7 mouse cellular contexts compared by ENCODE assay signal in genomic region chr8:70538024-70538579, GRCm38 (mm10). TPM values are rescaled to one million over a fixed set of nuclear protein-coding genes. Genes with fewer than 3 reads are reported as not detected.
DNase-seq lines count a peak whose midpoint lies in the region; ATAC-seq and TF ChIP-seq lines count a peak whose summit lies in the region.

No protein-coding gene starts in this region.

- peaks cover 38% of the 10 kb centered on the region for H3K36me3 ChIP-seq in forebrain, embryonic 14.5 days (ENCODE audit: control insufficient read depth, insufficient read depth, low read length)
- peaks cover 3% of the 10 kb centered on the region; the same call in 1 of the 2 replicates for H3K36me3 ChIP-seq in hindbrain, embryonic 11.5 days (ENCODE audit: control insufficient read depth, insufficient read depth, low read length)
- peaks cover 39% of the 10 kb centered on the region for H3K36me3 ChIP-seq in limb, embryonic 14.5 days (ENCODE audit: control insufficient read depth, insufficient read depth, low read length)
- H3K36me3 ChIP-seq in midbrain, embryonic 13.5 days = peaks cover 40% of the 10 kb centered on the region
- H3K36me3 ChIP-seq in stomach, embryonic 16.5 days (ENCODE audit: control insufficient read depth, insufficient read depth, low read length) = 0 out of 2 replicates have a peak, but pooled peaks cover 10% of the 10 kb centered on the region

- peak; percentile 84 for DNase-seq in NIH3T3 (ENCODE audit: low read depth)
- peak; percentile 59 for DNase-seq in cerebellum, adult 11 months
- DNase-seq in forebrain, embryonic 14.5 days (ENCODE audit: low spot score) = peak; percentile 45
- peak; percentile 54 for DNase-seq in hindbrain, embryonic 11.5 days (ENCODE audit: low spot score)
- peak; percentile 36 for DNase-seq in limb, embryonic 14.5 days (ENCODE audit: low spot score)

- ATAC-seq in forebrain, embryonic 14.5 days = peak; percentile 4; the same call in 1 of the 2 replicates
- peak; percentile 33 for ATAC-seq in hindbrain, embryonic 11.5 days (ENCODE audit: low FRiP score)
- no peak for ATAC-seq in limb, embryonic 14.5 days (ENCODE audit: low FRiP score, low read depth)
- peak; percentile 41 for ATAC-seq in midbrain, embryonic 13.5 days
- peak; percentile 12; the same call in 1 of the 2 replicates for ATAC-seq in stomach, embryonic 16.5 days (ENCODE audit: insufficient read depth, low FRiP score)

- H3K9ac ChIP-seq in forebrain, embryonic 14.5 days (ENCODE audit: low read length) = peak overlapping the region; percentile 51; the same call in 1 of the 2 replicates
- H3K9ac ChIP-seq in hindbrain, embryonic 11.5 days (ENCODE audit: low read depth, low read length) = peak overlapping the region; percentile 8; the same call in 1 of the 2 replicates
- peak overlapping the region; percentile 36 for H3K9ac ChIP-seq in limb, embryonic 14.5 days (ENCODE audit: low read depth, low read length, severe bottlenecking)
- 0 out of 2 replicates have a peak overlapping the region, but pooled peaks have one; percentile 32 for H3K9ac ChIP-seq in midbrain, embryonic 13.5 days (replicated peaks)
- H3K9ac ChIP-seq in stomach, embryonic 16.5 days (ENCODE audit: low read length) = peak overlapping the region; percentile 72

- H3K9me3 ChIP-seq in forebrain, embryonic 14.5 days (replicated peaks; ENCODE audit: control insufficient read depth, low read length) = no peaks in the 10 kb centered on the region
- no peaks in the 10 kb centered on the region for H3K9me3 ChIP-seq in hindbrain, embryonic 11.5 days (ENCODE audit: control insufficient read depth, low read length)
- H3K9me3 ChIP-seq in limb, embryonic 14.5 days (ENCODE audit: control insufficient read depth, low read length) = no peaks in the 10 kb centered on the region
- H3K9me3 ChIP-seq in midbrain, embryonic 13.5 days = no peaks in the 10 kb centered on the region
- no peaks in the 10 kb centered on the region for H3K9me3 ChIP-seq in stomach, embryonic 16.5 days (replicated peaks; ENCODE audit: control insufficient read depth, low read length)

- 16% methylated on average over 24 of the region's 24 CpGs for WGBS in forebrain, embryonic 14.5 days
- 16% methylated on average over 24 of the region's 24 CpGs for WGBS in hindbrain, embryonic 11.5 days
- WGBS in limb, embryonic 14.5 days = 13% methylated on average over 24 of the region's 24 CpGs
- 16% methylated on average over 24 of the region's 24 CpGs for WGBS in midbrain, embryonic 13.5 days
- WGBS in stomach, embryonic 16.5 days = 11% methylated on average over 24 of the region's 24 CpGs

- TF ChIP-seq POLR2A in limb, embryonic 14.5 days (IDR thresholded peaks at IDR 0.05; ENCODE audit: borderline replicate concordance, extremely low read depth, insufficient read depth, insufficient read length) = no peak

- peak overlapping the region; percentile 95 for H3K4me2 ChIP-seq in forebrain, embryonic 14.5 days (ENCODE audit: low read length)
- peak overlapping the region; percentile 91 for H3K4me2 ChIP-seq in hindbrain, embryonic 11.5 days (replicated peaks; ENCODE audit: low read depth, low read length)
- H3K4me2 ChIP-seq in limb, embryonic 14.5 days (replicated peaks; ENCODE audit: low read depth, low read length, severe bottlenecking) = peak overlapping the region; percentile 74
- H3K4me2 ChIP-seq in midbrain, embryonic 13.5 days (replicated peaks) = peak overlapping the region; percentile 80
- peak overlapping the region; percentile 97 for H3K4me2 ChIP-seq in stomach, embryonic 16.5 days (ENCODE audit: low read depth, low read length)

- H3K27me3 ChIP-seq in forebrain, embryonic 14.5 days (replicated peaks; ENCODE audit: control insufficient read depth, insufficient read depth, low read length) = no peaks in the 10 kb centered on the region
- H3K27me3 ChIP-seq in hindbrain, embryonic 11.5 days (ENCODE audit: control insufficient read depth, insufficient read depth, low read length) = no peaks in the 10 kb centered on the region
- no peaks in the 10 kb centered on the region for H3K27me3 ChIP-seq in limb, embryonic 14.5 days (ENCODE audit: control insufficient read depth, insufficient read depth, low read length)
- no peaks in the 10 kb centered on the region for H3K27me3 ChIP-seq in midbrain, embryonic 13.5 days
- H3K27me3 ChIP-seq in stomach, embryonic 16.5 days (ENCODE audit: control insufficient read depth, insufficient read depth, low read length) = no peaks in the 10 kb centered on the region

- H3K4me3 ChIP-seq in forebrain, embryonic 14.5 days (ENCODE audit: low read depth, low read length) = peak overlapping the region; percentile 80
- peak overlapping the region; percentile 81 for H3K4me3 ChIP-seq in hindbrain, embryonic 11.5 days (ENCODE audit: low read depth, low read length)
- H3K4me3 ChIP-seq in limb, embryonic 14.5 days (replicated peaks; ENCODE audit: low read length) = peak overlapping the region; percentile 68
- H3K4me3 ChIP-seq in midbrain, embryonic 13.5 days (replicated peaks) = peak overlapping the region; percentile 84
- peak overlapping the region; percentile 91 for H3K4me3 ChIP-seq in stomach, embryonic 16.5 days (replicated peaks; ENCODE audit: low read length)

- peaks cover 12% of the 10 kb centered on the region for H3K4me1 ChIP-seq in forebrain, embryonic 14.5 days (ENCODE audit: control insufficient read depth, insufficient read depth, low read length)
- H3K4me1 ChIP-seq in hindbrain, embryonic 11.5 days (replicated peaks; ENCODE audit: control insufficient read depth, insufficient read depth, low read length) = peaks cover 5% of the 10 kb centered on the region; the same call in 1 of the 2 replicates
- peaks cover 14% of the 10 kb centered on the region for H3K4me1 ChIP-seq in limb, embryonic 14.5 days (ENCODE audit: control insufficient read depth, insufficient read depth, low read length)
- H3K4me1 ChIP-seq in midbrain, embryonic 13.5 days (replicated peaks) = peaks cover 32% of the 10 kb centered on the region
- peaks cover 21% of the 10 kb centered on the region for H3K4me1 ChIP-seq in stomach, embryonic 16.5 days (ENCODE audit: control insufficient read depth, insufficient read depth, low read length)

- H3K27ac ChIP-seq in forebrain, embryonic 14.5 days (ENCODE audit: low read depth, low read length) = peak overlapping the region; percentile 90
- peak overlapping the region; percentile 91 for H3K27ac ChIP-seq in hindbrain, embryonic 11.5 days (ENCODE audit: low read depth, low read length)
- peak overlapping the region; percentile 49 for H3K27ac ChIP-seq in limb, embryonic 14.5 days (replicated peaks; ENCODE audit: low read depth, low read length)
- H3K27ac ChIP-seq in midbrain, embryonic 13.5 days = peak overlapping the region; percentile 91
- peak overlapping the region; percentile 94 for H3K27ac ChIP-seq in stomach, embryonic 16.5 days (ENCODE audit: low read length)

RNA-seq across cellular contexts. Expression of gene Ell, which starts 1.2 kb away (rescaled TPM):
- polyA plus RNA-seq in forebrain, embryonic 14.5 days (2014; fragmentation: Nextera tagmentation; extraction: Ambion mirVana) = 15.1 TPM in 2 replicates
- 15.4 and 16.5 TPM in 2 replicates for polyA plus RNA-seq in hindbrain, embryonic 11.5 days (2014; fragmentation: Nextera tagmentation; extraction: Ambion mirVana)
- polyA plus RNA-seq in limb, embryonic 14.5 days (2012; rRNA removed) = 30.3 and 35.3 TPM in 2 replicates
- polyA plus RNA-seq in limb, embryonic 14.5 days (2014; fragmentation: Nextera tagmentation; extraction: Ambion mirVana) = 20.2 and 22.4 TPM in 2 replicates
- 17.8 and 18.0 TPM in 2 replicates for polyA plus RNA-seq in midbrain, embryonic 13.5 days (2015; fragmentation: Nextera tagmentation; extraction: Ambion mirVana)
- 18.6 and 20.5 TPM in 2 replicates for polyA plus RNA-seq in stomach, embryonic 16.5 days (2015; fragmentation: Nextera tagmentation; extraction: Ambion mirVana)

RNA-seq across cellular contexts. Expression of gene Kxd1, which starts 10.3 kb away (rescaled TPM):
- polyA plus RNA-seq in forebrain, embryonic 14.5 days (2014; fragmentation: Nextera tagmentation; extraction: Ambion mirVana) = 49.1 and 57.9 TPM in 2 replicates
- polyA plus RNA-seq in hindbrain, embryonic 11.5 days (2014; fragmentation: Nextera tagmentation; extraction: Ambion mirVana) = 48.3 and 52.6 TPM in 2 replicates
- 52.5 and 61.0 TPM in 2 replicates for polyA plus RNA-seq in limb, embryonic 14.5 days (2012; rRNA removed)
- polyA plus RNA-seq in limb, embryonic 14.5 days (2014; fragmentation: Nextera tagmentation; extraction: Ambion mirVana) = 60.3 and 61.7 TPM in 2 replicates
- 44.5 and 48.1 TPM in 2 replicates for polyA plus RNA-seq in midbrain, embryonic 13.5 days (2015; fragmentation: Nextera tagmentation; extraction: Ambion mirVana)
- 53.6 and 53.9 TPM in 2 replicates for polyA plus RNA-seq in stomach, embryonic 16.5 days (2015; fragmentation: Nextera tagmentation; extraction: Ambion mirVana)

RNA-seq across cellular contexts. Expression of gene Fkbp8, which starts 10.6 kb away (rescaled TPM):
- 363 and 380 TPM in 2 replicates for polyA plus RNA-seq in forebrain, embryonic 14.5 days (2014; fragmentation: Nextera tagmentation; extraction: Ambion mirVana)
- polyA plus RNA-seq in hindbrain, embryonic 11.5 days (2014; fragmentation: Nextera tagmentation; extraction: Ambion mirVana) = 226 and 243 TPM in 2 replicates
- 363 and 431 TPM in 2 replicates for polyA plus RNA-seq in limb, embryonic 14.5 days (2012; rRNA removed)
- polyA plus RNA-seq in limb, embryonic 14.5 days (2014; fragmentation: Nextera tagmentation; extraction: Ambion mirVana) = 219 and 248 TPM in 2 replicates
- 370 and 392 TPM in 2 replicates for polyA plus RNA-seq in midbrain, embryonic 13.5 days (2015; fragmentation: Nextera tagmentation; extraction: Ambion mirVana)
- 291 and 298 TPM in 2 replicates for polyA plus RNA-seq in stomach, embryonic 16.5 days (2015; fragmentation: Nextera tagmentation; extraction: Ambion mirVana)

RNA-seq across cellular contexts. Expression of gene Uba52, which starts 27.5 kb away (rescaled TPM):
- polyA plus RNA-seq in forebrain, embryonic 14.5 days (2014; fragmentation: Nextera tagmentation; extraction: Ambion mirVana) = 709 and 911 TPM in 2 replicates
- 814 and 839 TPM in 2 replicates for polyA plus RNA-seq in hindbrain, embryonic 11.5 days (2014; fragmentation: Nextera tagmentation; extraction: Ambion mirVana)
- 1,215 and 1,844 TPM in 2 replicates for polyA plus RNA-seq in limb, embryonic 14.5 days (2012; rRNA removed)
- 1,031 and 1,113 TPM in 2 replicates for polyA plus RNA-seq in limb, embryonic 14.5 days (2014; fragmentation: Nextera tagmentation; extraction: Ambion mirVana)
- 680 and 755 TPM in 2 replicates for polyA plus RNA-seq in midbrain, embryonic 13.5 days (2015; fragmentation: Nextera tagmentation; extraction: Ambion mirVana)
- 719 and 930 TPM in 2 replicates for polyA plus RNA-seq in stomach, embryonic 16.5 days (2015; fragmentation: Nextera tagmentation; extraction: Ambion mirVana)

RNA-seq across cellular contexts. Expression of gene Rex1bd, which starts 31.6 kb away (rescaled TPM):
- polyA plus RNA-seq in forebrain, embryonic 14.5 days (2014; fragmentation: Nextera tagmentation; extraction: Ambion mirVana) = 174 and 199 TPM in 2 replicates
- polyA plus RNA-seq in hindbrain, embryonic 11.5 days (2014; fragmentation: Nextera tagmentation; extraction: Ambion mirVana) = 129 and 136 TPM in 2 replicates
- polyA plus RNA-seq in limb, embryonic 14.5 days (2012; rRNA removed) = 154 and 175 TPM in 2 replicates
- polyA plus RNA-seq in limb, embryonic 14.5 days (2014; fragmentation: Nextera tagmentation; extraction: Ambion mirVana) = 152 and 156 TPM in 2 replicates
- polyA plus RNA-seq in midbrain, embryonic 13.5 days (2015; fragmentation: Nextera tagmentation; extraction: Ambion mirVana) = 152 and 155 TPM in 2 replicates
- 118 and 125 TPM in 2 replicates for polyA plus RNA-seq in stomach, embryonic 16.5 days (2015; fragmentation: Nextera tagmentation; extraction: Ambion mirVana)

Comparison
In these comparisons a context has a peak if more than half of its experiments do, and no peak if none do; other contexts are left out.
1. H3K9ac ChIP-seq: peak in every context shown above with its lines; median percentile 72 in stomach, embryonic 16.5 days; 51 in forebrain, embryonic 14.5 days; 36 in limb, embryonic 14.5 days; 32 in midbrain, embryonic 13.5 days; 8 in hindbrain, embryonic 11.5 days.